Mouse (Mus musculus): ENCODE measurements around the gene Ism2. TPM values are rescaled to one million over a fixed set of nuclear protein-coding genes. Genes with fewer than 3 reads are reported as not detected.
"Not testable (repeated sequence)": the region's sequence is repeated elsewhere in the genome, so short reads cannot be mapped to it uniquely, and the experiment has no call there.

Ism2 gene
- polyA plus RNA-seq, 1 experiment from 2014 or later, result 0.23 TPM

DNA sequence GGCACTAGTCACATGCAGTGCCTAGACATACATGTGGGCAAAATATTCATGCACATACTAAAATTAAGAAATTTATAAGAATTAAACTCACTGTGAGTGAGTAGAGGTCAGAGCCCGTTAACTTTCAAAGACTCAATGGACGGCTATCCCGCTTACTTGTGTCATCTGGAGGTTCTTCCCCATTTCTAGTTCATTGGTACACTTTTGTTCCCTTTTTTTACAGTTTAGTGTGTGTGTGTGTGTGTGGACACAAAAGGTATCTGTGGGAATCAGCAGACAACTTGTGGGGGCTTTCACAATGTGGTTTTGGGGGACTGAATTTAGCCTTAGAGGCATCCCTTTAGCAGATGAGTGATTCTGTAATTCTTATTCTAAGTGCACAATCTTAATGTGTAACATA lies 25.9 kb upstream of the Ism2 start:
- Histone ChIP-seq H3K36me3 (ENCODE audit: control insufficient read depth, insufficient read depth) (peaks cover 34% of the 10 kb centered on the region), H3K9ac (ENCODE audit: low read depth, low read length) (no peak overlapping the region), H3K4me1 (replicated peaks; ENCODE audit: control insufficient read depth, insufficient read depth, low read length) (no peaks in the 10 kb centered on the region), H3K27me3 (replicated peaks; ENCODE audit: control insufficient read depth, insufficient read depth, low read length) (no peaks in the 10 kb centered on the region), H3K27ac (ENCODE audit: low read depth, low read length) (no peak overlapping the region), H3K9me3 (ENCODE audit: control insufficient read depth) (no peaks in the 10 kb centered on the region), H3K4me2 (replicated peaks; ENCODE audit: low read depth) (no peak overlapping the region), H3K4me3 (ENCODE audit: low read depth, low read length) (no peak overlapping the region)
- no peak for TF ChIP-seq CTCF (IDR thresholded peaks at IDR 0.05; ENCODE audit: low read depth)
- WGBS, result 89% methylated on average over 3 of the region's 3 CpGs
- ATAC-seq, result no peak

DNA sequence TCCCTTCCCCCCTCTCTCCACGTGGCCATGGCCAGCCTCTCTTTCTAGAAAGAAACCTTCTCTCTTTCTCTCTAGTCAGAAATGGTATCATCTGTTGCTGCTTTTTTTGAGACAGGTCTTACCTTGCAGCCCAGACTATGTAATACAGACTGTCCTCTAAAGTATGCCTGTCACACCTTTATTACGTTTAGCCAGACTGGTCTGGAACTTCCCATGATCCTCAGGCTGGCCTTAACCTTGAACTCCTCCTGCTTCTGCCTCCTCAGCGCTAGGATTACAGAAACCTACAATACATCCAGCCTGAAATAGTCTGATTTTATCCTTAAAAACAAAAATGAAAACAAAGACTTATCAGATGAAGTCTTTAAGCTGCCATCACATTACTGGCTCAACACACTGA lies 19.7 kb upstream of the Ism2 start:
- no peak overlapping the region for H3K27ac ChIP-seq (ENCODE audit: low read depth, low read length)
- H3K4me3 ChIP-seq (ENCODE audit: low read depth, low read length), result no peak overlapping the region
- ATAC-seq, result no peak
- H3K27me3 ChIP-seq (replicated peaks; ENCODE audit: control insufficient read depth, insufficient read depth, low read length), result no peaks in the 10 kb centered on the region
- no peak for TF ChIP-seq CTCF (IDR thresholded peaks at IDR 0.05; ENCODE audit: low read depth)
- 88% methylated on average over 3 of the region's 3 CpGs for WGBS
- H3K9ac ChIP-seq (ENCODE audit: low read depth, low read length), result no peak overlapping the region
- no peak overlapping the region for H3K4me2 ChIP-seq (replicated peaks; ENCODE audit: low read depth)
- H3K4me1 ChIP-seq (replicated peaks; ENCODE audit: control insufficient read depth, insufficient read depth, low read length), result no peaks in the 10 kb centered on the region
- no peaks in the 10 kb centered on the region for H3K9me3 ChIP-seq (ENCODE audit: control insufficient read depth)
- peaks cover 13% of the 10 kb centered on the region; the same call in 1 of the 2 replicates for H3K36me3 ChIP-seq (ENCODE audit: control insufficient read depth, insufficient read depth)

DNA sequence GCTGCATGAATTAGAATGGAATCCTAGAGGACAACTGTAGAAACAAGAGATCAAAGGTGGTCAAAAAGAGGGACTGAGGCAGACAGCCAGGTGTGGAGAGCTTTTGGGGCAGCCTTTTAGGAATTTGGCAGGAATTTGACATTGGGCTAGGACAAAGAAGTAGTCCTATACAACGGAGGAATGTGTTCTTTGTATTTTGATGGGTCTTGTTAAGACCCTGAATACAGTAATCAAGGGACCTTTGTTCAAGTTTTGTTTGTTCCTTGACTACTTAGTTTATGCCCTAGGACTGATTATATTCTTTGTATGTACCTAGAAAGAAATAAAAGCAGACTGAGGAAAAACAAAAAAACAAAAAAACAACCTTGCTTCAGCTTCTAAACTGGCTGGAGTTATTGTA lies 18.4 kb upstream of the Ism2 start:
- no peak overlapping the region for H3K27ac ChIP-seq (ENCODE audit: low read depth, low read length)
- no peak overlapping the region for H3K9ac ChIP-seq (ENCODE audit: low read depth, low read length)
- 67% methylated on average over 1 of the region's 1 CpGs for WGBS
- H3K4me1 ChIP-seq (replicated peaks; ENCODE audit: control insufficient read depth, insufficient read depth, low read length), result no peaks in the 10 kb centered on the region
- no peak overlapping the region for H3K4me2 ChIP-seq (replicated peaks; ENCODE audit: low read depth)
- H3K9me3 ChIP-seq (ENCODE audit: control insufficient read depth), result no peaks in the 10 kb centered on the region
- no peaks in the 10 kb centered on the region for H3K27me3 ChIP-seq (replicated peaks; ENCODE audit: control insufficient read depth, insufficient read depth, low read length)
- TF ChIP-seq CTCF (IDR thresholded peaks at IDR 0.05; ENCODE audit: low read depth), result no peak
- no peak overlapping the region for H3K4me3 ChIP-seq (ENCODE audit: low read depth, low read length)
- peaks cover 8% of the 10 kb centered on the region for H3K36me3 ChIP-seq (ENCODE audit: control insufficient read depth, insufficient read depth)
- no peak for ATAC-seq

DNA sequence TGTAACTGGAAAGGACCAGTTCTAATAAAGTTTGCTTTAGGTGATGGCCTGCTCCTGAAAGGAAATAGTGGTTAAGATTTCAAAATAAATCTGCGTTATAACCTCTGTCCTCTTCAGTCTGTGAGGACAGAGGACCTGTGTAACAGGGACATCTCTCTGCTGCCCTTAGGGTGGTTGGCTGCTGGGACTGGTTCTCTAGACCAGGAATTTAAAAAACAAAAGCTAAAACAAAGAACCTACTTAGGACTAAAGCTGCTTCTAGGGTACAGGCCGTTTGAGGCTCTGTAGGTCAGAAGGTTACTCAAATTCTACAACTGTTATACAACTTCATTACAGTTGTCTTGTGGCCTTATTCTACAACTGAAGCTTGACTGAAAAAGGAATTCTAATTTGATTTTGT lies 13.6 kb upstream of the Ism2 start:
- no peak overlapping the region for H3K27ac ChIP-seq (ENCODE audit: low read depth, low read length)
- H3K4me3 ChIP-seq (ENCODE audit: low read depth, low read length), result no peak overlapping the region
- TF ChIP-seq CTCF (IDR thresholded peaks at IDR 0.05; ENCODE audit: low read depth), result no peak
- no peaks in the 10 kb centered on the region for H3K27me3 ChIP-seq (replicated peaks; ENCODE audit: control insufficient read depth, insufficient read depth, low read length)
- no peaks in the 10 kb centered on the region for H3K4me1 ChIP-seq (replicated peaks; ENCODE audit: control insufficient read depth, insufficient read depth, low read length)
- ATAC-seq, result no peak
- 72% methylated on average over 2 of the region's 2 CpGs for WGBS
- H3K4me2 ChIP-seq (replicated peaks; ENCODE audit: low read depth), result no peak overlapping the region
- H3K9me3 ChIP-seq (ENCODE audit: control insufficient read depth), result no peaks in the 10 kb centered on the region
- peaks cover 49% of the 10 kb centered on the region for H3K36me3 ChIP-seq (ENCODE audit: control insufficient read depth, insufficient read depth)
- no peak overlapping the region for H3K9ac ChIP-seq (ENCODE audit: low read depth, low read length)

DNA sequence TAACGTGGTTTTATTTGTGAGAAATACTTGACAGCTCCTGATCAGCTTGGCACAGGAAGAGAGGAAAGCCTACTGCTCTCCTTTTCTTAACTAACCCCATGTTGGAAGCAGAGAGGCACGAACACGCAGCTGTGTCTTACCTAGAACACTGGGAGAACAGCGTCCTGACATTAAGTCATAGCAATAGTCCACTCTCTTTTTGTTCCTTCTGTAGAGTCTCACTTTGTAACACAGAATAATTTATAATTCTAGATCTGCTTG lies 7.0 kb upstream of the Ism2 start:
- WGBS, result 81% methylated on average over 4 of the region's 4 CpGs
- H3K27me3 ChIP-seq (replicated peaks; ENCODE audit: control insufficient read depth, insufficient read depth, low read length); H3K9ac ChIP-seq (ENCODE audit: low read depth, low read length); H3K4me3 ChIP-seq (ENCODE audit: low read depth, low read length); ATAC-seq; H3K27ac ChIP-seq (ENCODE audit: low read depth, low read length); H3K4me2 ChIP-seq (replicated peaks; ENCODE audit: low read depth); H3K4me1 ChIP-seq (replicated peaks; ENCODE audit: control insufficient read depth, insufficient read depth, low read length); H3K9me3 ChIP-seq (ENCODE audit: control insufficient read depth): not testable (repeated sequence)
- H3K36me3 ChIP-seq (ENCODE audit: control insufficient read depth, insufficient read depth), result peaks cover 32% of the 10 kb centered on the region

DNA sequence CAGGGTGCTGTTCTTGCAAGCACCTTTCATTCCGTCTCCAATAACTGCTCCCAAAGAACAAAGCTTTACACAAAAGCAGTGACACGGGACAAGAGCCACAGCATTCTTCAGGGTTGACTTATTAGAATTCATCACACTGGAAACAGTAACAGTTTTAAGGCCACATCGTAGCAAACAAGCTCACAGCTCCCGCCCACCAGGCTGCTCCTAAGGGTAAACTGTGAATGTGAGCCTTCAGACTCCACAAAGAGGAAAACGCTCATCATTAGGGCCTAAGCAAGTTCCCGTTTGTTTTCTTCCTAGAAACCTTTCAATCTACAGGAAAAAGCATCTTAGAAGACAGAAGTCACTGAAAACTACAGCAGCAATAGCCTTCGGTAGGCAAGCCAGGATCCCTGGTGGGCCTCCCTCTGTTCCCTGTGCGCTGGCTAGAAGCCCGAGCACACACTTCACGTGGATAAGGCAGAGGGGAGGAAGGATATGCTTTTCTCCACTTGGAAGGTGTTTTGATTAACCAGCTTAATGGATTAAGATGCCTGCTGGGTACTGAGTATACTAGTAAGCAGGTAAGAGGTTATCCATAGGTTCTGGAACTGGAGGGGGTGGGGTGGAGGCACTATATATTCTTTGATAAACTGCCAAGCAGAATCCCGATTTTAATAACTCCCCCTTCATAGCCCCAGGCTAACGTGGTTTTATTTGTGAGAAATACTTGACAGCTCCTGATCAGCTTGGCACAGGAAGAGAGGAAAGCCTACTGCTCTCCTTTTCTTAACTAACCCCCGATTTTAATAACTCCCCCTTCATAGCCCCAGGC lies 6.5 kb upstream of the Ism2 start:
- no peak for ATAC-seq
- H3K9me3 ChIP-seq (ENCODE audit: control insufficient read depth), result no peaks in the 10 kb centered on the region
- H3K36me3 ChIP-seq (ENCODE audit: control insufficient read depth, insufficient read depth), result peaks cover 27% of the 10 kb centered on the region
- no peaks in the 10 kb centered on the region for H3K27me3 ChIP-seq (replicated peaks; ENCODE audit: control insufficient read depth, insufficient read depth, low read length)
- no peak overlapping the region for H3K4me3 ChIP-seq (ENCODE audit: low read depth, low read length)
- no peak overlapping the region for H3K27ac ChIP-seq (ENCODE audit: low read depth, low read length)
- H3K4me2 ChIP-seq (replicated peaks; ENCODE audit: low read depth), result no peak overlapping the region
- WGBS, result 45% methylated on average over 13 of the region's 13 CpGs
- no peak overlapping the region for H3K9ac ChIP-seq (ENCODE audit: low read depth, low read length)
- H3K4me1 ChIP-seq (replicated peaks; ENCODE audit: control insufficient read depth, insufficient read depth, low read length), result no peaks in the 10 kb centered on the region
- TF ChIP-seq CTCF (IDR thresholded peaks at IDR 0.05; ENCODE audit: low read depth), result no peak

DNA sequence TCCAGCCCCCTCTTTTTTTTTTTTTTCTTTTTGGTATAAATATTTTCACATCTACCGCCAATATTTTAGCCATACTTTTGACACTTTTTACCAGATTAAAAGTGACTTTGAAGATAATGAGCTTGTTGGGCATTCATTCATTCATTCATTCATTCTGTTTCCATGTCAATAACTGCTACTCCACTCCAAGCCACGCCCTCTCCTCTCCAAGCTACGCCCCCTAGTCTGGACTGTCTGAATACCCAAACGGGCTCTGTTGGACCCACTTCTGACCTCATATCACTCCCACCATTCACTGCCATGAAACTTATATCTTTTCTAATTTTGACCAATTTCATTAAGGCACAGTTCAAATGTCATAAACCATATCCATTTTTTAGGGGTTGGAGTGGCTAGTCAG lies 1.7 kb upstream of the Ism2 start:
- no peaks in the 10 kb centered on the region for H3K36me3 ChIP-seq (ENCODE audit: control insufficient read depth, insufficient read depth)
- H3K27ac ChIP-seq (ENCODE audit: low read depth, low read length), result no peak overlapping the region
- ATAC-seq, result no peak
- H3K4me1 ChIP-seq (replicated peaks; ENCODE audit: control insufficient read depth, insufficient read depth, low read length), result no peaks in the 10 kb centered on the region
- H3K27me3 ChIP-seq (replicated peaks; ENCODE audit: control insufficient read depth, insufficient read depth, low read length), result no peaks in the 10 kb centered on the region; the same call in 1 of the 2 replicates
- WGBS, result 55% methylated on average over 4 of the region's 4 CpGs
- TF ChIP-seq CTCF (IDR thresholded peaks at IDR 0.05; ENCODE audit: low read depth), result no peak
- H3K4me3 ChIP-seq (ENCODE audit: low read depth, low read length), result no peak overlapping the region
- no peak overlapping the region for H3K9ac ChIP-seq (ENCODE audit: low read depth, low read length)
- H3K9me3 ChIP-seq (ENCODE audit: control insufficient read depth), result no peaks in the 10 kb centered on the region
- no peak overlapping the region for H3K4me2 ChIP-seq (replicated peaks; ENCODE audit: low read depth)
